Mouse (Mus musculus) lung, postnatal 0 days (tissue): ENCODE results near the gene Cdh13.

ENCODE experiments used
- CTCF ChIP-seq: IDR thresholded peaks from 2 replicates; pipeline ENCODE4 v1.5.1; 2016; ENCODE audit warnings: antibody characterized with exemption, mild to moderate bottlenecking
- EP300 ChIP-seq: IDR thresholded peaks from 2 replicates; pipeline ENCODE4 v1.6.1; 2016; ENCODE audit warnings: antibody characterized with exemption, mild to moderate bottlenecking, control low read depth

- TF ChIP-seq CTCF (no peak), EP300 (no peak)
Measured at GRCm38 (mm10) chr8:118986796-118987195, 703.3 kb downstream of the Cdh13 start.
